Mouse (Mus musculus): ENCODE data around the gene Gm21454.
"Not testable (repeated sequence)": the region's sequence is repeated elsewhere in the genome, so short reads cannot be mapped to it uniquely, and the experiment has no call there.

Gene Gm21454

GRCm38 (mm10) chrY:13252091-13252490, at the start of gene Gm21454, which contains the start of gene Gm21440:
TSS of gene Gm21454 (plus strand) at chrY:13252442.
TSS of gene Gm21440 (plus strand) at chrY:13252391.
- not testable (repeated sequence) for DNase-seq

DNA sequence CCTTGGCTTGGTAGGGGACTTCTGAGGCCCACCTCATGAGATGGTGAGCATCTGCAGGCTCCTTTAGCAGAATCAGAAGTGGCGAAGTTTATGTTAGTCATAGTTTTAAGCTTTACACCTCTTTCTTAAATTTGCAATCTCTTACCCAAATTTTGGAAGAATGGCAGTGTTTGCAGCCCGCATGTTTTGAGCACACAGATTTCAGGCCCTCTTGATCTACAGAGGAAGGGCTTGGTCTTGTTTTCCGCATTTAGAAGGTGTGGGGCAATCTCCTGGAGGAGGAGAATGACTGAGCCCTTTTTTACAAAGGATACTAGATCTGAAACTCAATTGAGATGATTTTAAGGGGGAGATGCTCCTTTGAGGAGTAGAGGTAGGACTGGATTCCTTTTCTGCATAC, 28.4 kb upstream of the Gm21454 start, which contains the start of gene Gm21828:
Gene Gm21828 (minus strand): TSS at position 101 of the 400 bp plus-strand sequence.
- not testable (repeated sequence) for DNase-seq

DNA sequence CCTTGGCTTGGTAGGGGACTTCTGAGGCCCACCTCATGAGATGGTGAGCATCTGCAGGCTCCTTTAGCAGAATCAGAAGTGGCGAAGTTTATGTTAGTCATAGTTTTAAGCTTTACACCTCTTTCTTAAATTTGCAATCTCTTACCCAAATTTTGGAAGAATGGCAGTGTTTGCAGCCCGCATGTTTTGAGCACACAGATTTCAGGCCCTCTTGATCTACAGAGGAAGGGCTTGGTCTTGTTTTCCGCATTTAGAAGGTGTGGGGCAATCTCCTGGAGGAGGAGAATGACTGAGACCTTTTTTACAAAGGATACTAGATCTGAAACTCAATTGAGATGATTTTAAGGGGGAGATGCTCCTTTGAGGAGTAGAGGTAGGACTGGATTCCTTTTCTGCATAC, 96.7 kb downstream of the Gm21454 start, which contains the start of gene Gm21725:
Gene Gm21725 (minus strand): TSS at position 101 of the 400 bp plus-strand sequence.
- DNase-seq = not testable (repeated sequence)
